Mouse (Mus musculus): ENCODE measurements around the gene Tmem88b. TPM values are rescaled to one million over a fixed set of nuclear protein-coding genes. Genes with fewer than 3 reads are reported as not detected.

The Tmem88b gene
- polyA plus RNA-seq, 2 experiments, result 0.67 to 2.0 TPM

- Histone ChIP-seq H3K4me3 (replicated peaks; ENCODE audit: low read length) (peak overlapping the region; percentile 72), H3K4me2 (replicated peaks; ENCODE audit: low read depth, low read length, severe bottlenecking) (peak overlapping the region; percentile 90), H3K4me1 (ENCODE audit: control insufficient read depth, insufficient read depth, low read length) (peaks cover 7% of the 10 kb centered on the region), H3K27ac (replicated peaks; ENCODE audit: low read depth, low read length) (peak overlapping the region; percentile 86), H3K9ac (ENCODE audit: low read depth, low read length, severe bottlenecking) (peak overlapping the region; percentile 77), H3K27me3 (ENCODE audit: control insufficient read depth, insufficient read depth, low read length) (no peaks in the 10 kb centered on the region), H3K9me3 (ENCODE audit: control insufficient read depth, low read length) (no peaks in the 10 kb centered on the region), H3K36me3 (ENCODE audit: control insufficient read depth, insufficient read depth, low read length) (peaks cover 25% of the 10 kb centered on the region)
- 0% methylated on average over 35 of the region's 79 CpGs for WGBS
- peak; percentile 82 for ATAC-seq (ENCODE audit: low FRiP score, low read depth)
- TF ChIP-seq POLR2A (IDR thresholded peaks at IDR 0.05; ENCODE audit: borderline replicate concordance, extremely low read depth, insufficient read depth, insufficient read length), result no peak
- DNase-seq (ENCODE audit: low spot score), result peak; percentile 36
These were observed 50.5 kb downstream of the Tmem88b start for GRCm38 (mm10) chr4:155734951-155735702.

- Histone ChIP-seq H3K36me3 (ENCODE audit: control insufficient read depth, insufficient read depth, low read length) (peaks cover 18% of the 10 kb centered on the region), H3K4me1 (ENCODE audit: control insufficient read depth, insufficient read depth, low read length) (peaks cover 7% of the 10 kb centered on the region), H3K27me3 (ENCODE audit: control insufficient read depth, insufficient read depth, low read length) (no peaks in the 10 kb centered on the region), H3K9ac (ENCODE audit: low read depth, low read length, severe bottlenecking) (peak within 1 kb of the TSS; percentile 77), H3K4me2 (replicated peaks; ENCODE audit: low read depth, low read length, severe bottlenecking) (peak within 1 kb of the TSS; percentile 90), H3K9me3 (ENCODE audit: control insufficient read depth, low read length) (no peaks in the 10 kb centered on the region), H3K4me3 (replicated peaks; ENCODE audit: low read length) (peak within 1 kb of the TSS; percentile 72), H3K27ac (replicated peaks; ENCODE audit: low read depth, low read length) (peak within 1 kb of the TSS; percentile 86)
- under 1% methylated on average over 27 of the region's 35 CpGs for WGBS
- 0 out of 2 replicates have a peak, but pooled peaks have one; percentile 37 for TF ChIP-seq POLR2A (IDR thresholded peaks at IDR 0.05; ENCODE audit: borderline replicate concordance, extremely low read depth, insufficient read depth, insufficient read length)
- peak; percentile 89 for DNase-seq (ENCODE audit: low spot score)
- peak; percentile 92 for ATAC-seq (ENCODE audit: low FRiP score, low read depth)
These were observed 51.2 kb downstream of the Tmem88b start, which contains the start of gene Tmem240 for GRCm38 (mm10) chr4:155734350-155734941. Tmem240 (plus strand) TSS chr4:155734800.

- no peak overlapping the region for H3K9ac ChIP-seq (ENCODE audit: low read depth, low read length, severe bottlenecking)
- 90% methylated on average over 10 of the region's 10 CpGs for WGBS
- H3K4me1 ChIP-seq (ENCODE audit: control insufficient read depth, insufficient read depth, low read length), result peaks cover 7% of the 10 kb centered on the region
- no peak for DNase-seq (ENCODE audit: low spot score)
- H3K27ac ChIP-seq (replicated peaks; ENCODE audit: low read depth, low read length), result no peak overlapping the region
- H3K4me2 ChIP-seq (replicated peaks; ENCODE audit: low read depth, low read length, severe bottlenecking), result no peak overlapping the region; the same call in 1 of the 2 replicates
- no peaks in the 10 kb centered on the region for H3K27me3 ChIP-seq (ENCODE audit: control insufficient read depth, insufficient read depth, low read length)
- no peaks in the 10 kb centered on the region for H3K9me3 ChIP-seq (ENCODE audit: control insufficient read depth, low read length)
- no peak overlapping the region for H3K4me3 ChIP-seq (replicated peaks; ENCODE audit: low read length)
- H3K36me3 ChIP-seq (ENCODE audit: control insufficient read depth, insufficient read depth, low read length), result peaks cover 14% of the 10 kb centered on the region
- no peak for TF ChIP-seq POLR2A (IDR thresholded peaks at IDR 0.05; ENCODE audit: borderline replicate concordance, extremely low read depth, insufficient read depth, insufficient read length)
- no peak for ATAC-seq (ENCODE audit: low FRiP score, low read depth)
These were observed 52.4 kb downstream of the Tmem88b start for GRCm38 (mm10) chr4:155733267-155733666.

Small RNA genes within 50 kb of the gene (microRNA-seq; reads per million reads assigned to microRNA genes)
- gene Gm27743, result not detected

Other genes starting within 250 kb of the Tmem88b start
- 78.8 and 91.2 TPM in 2 replicates for gene Nadk, start 223.5 kb downstream of the Tmem88b start, polyA plus RNA-seq (2012; rRNA removed)
- 87.9 and 97.1 TPM in 2 replicates for gene Nadk, start 223.5 kb downstream of the Tmem88b start, polyA plus RNA-seq (2014; fragmentation: Nextera tagmentation; extraction: Ambion mirVana)
- gene Slc35e2, start 184.5 kb downstream of the Tmem88b start, polyA plus RNA-seq (2012; rRNA removed), result 10.9 and 13.8 TPM in 2 replicates
- gene Slc35e2, start 184.5 kb downstream of the Tmem88b start, polyA plus RNA-seq (2014; fragmentation: Nextera tagmentation; extraction: Ambion mirVana), result 8.5 and 10.8 TPM in 2 replicates
- 45.3 and 65.6 TPM in 2 replicates for gene Cdk11b, start 161.0 kb downstream of the Tmem88b start, polyA plus RNA-seq (2012; rRNA removed)
- 53.9 and 60.1 TPM in 2 replicates for gene Cdk11b, start 161.0 kb downstream of the Tmem88b start, polyA plus RNA-seq (2014; fragmentation: Nextera tagmentation; extraction: Ambion mirVana)
- gene Gm10563, start 140.5 kb downstream of the Tmem88b start, polyA plus RNA-seq (2012; rRNA removed), result not detected in 2 replicates
- gene Gm10563, start 140.5 kb downstream of the Tmem88b start, polyA plus RNA-seq (2014; fragmentation: Nextera tagmentation; extraction: Ambion mirVana), result not detected in 2 replicates
- gene Mmp23, start 132.5 kb downstream of the Tmem88b start, polyA plus RNA-seq (2012; rRNA removed), result 34.7 and 42.7 TPM in 2 replicates
- gene Mmp23, start 132.5 kb downstream of the Tmem88b start, polyA plus RNA-seq (2014; fragmentation: Nextera tagmentation; extraction: Ambion mirVana), result 17.3 and 19.8 TPM in 2 replicates
- 77.4 and 97.5 TPM in 2 replicates for gene Mib2, start 116.7 kb downstream of the Tmem88b start, polyA plus RNA-seq (2012; rRNA removed)
- gene Mib2, start 116.7 kb downstream of the Tmem88b start, polyA plus RNA-seq (2014; fragmentation: Nextera tagmentation; extraction: Ambion mirVana), result 29.5 and 32.1 TPM in 2 replicates
- gene Fndc10, start 91.5 kb downstream of the Tmem88b start, polyA plus RNA-seq (2012; rRNA removed), result 31.0 and 46.5 TPM in 2 replicates
- gene Fndc10, start 91.5 kb downstream of the Tmem88b start, polyA plus RNA-seq (2014; fragmentation: Nextera tagmentation; extraction: Ambion mirVana), result 8.1 and 9.4 TPM in 2 replicates
- gene Ssu72, start 81.1 kb downstream of the Tmem88b start, polyA plus RNA-seq (2012; rRNA removed), result 105 and 115 TPM in 2 replicates
- gene Ssu72, start 81.1 kb downstream of the Tmem88b start, polyA plus RNA-seq (2014; fragmentation: Nextera tagmentation; extraction: Ambion mirVana), result 131 and 135 TPM in 2 replicates
- 3.7 and 4.0 TPM in 2 replicates for gene Tmem240, start 51.1 kb downstream of the Tmem88b start, polyA plus RNA-seq (2012; rRNA removed)
- 0.88 and 1.1 TPM in 2 replicates for gene Tmem240, start 51.1 kb downstream of the Tmem88b start, polyA plus RNA-seq (2014; fragmentation: Nextera tagmentation; extraction: Ambion mirVana)
- 117 and 135 TPM in 2 replicates for gene Atad3a, start 24.8 kb downstream of the Tmem88b start, polyA plus RNA-seq (2012; rRNA removed)
- 84.8 and 85.2 TPM in 2 replicates for gene Atad3a, start 24.8 kb downstream of the Tmem88b start, polyA plus RNA-seq (2014; fragmentation: Nextera tagmentation; extraction: Ambion mirVana)
- gene Vwa1, start 11.2 kb downstream of the Tmem88b start, polyA plus RNA-seq (2012; rRNA removed), result 12.4 and 14.9 TPM in 2 replicates
- gene Vwa1, start 11.2 kb downstream of the Tmem88b start, polyA plus RNA-seq (2014; fragmentation: Nextera tagmentation; extraction: Ambion mirVana), result 11.9 and 13.9 TPM in 2 replicates
- 0.23 TPM in 1 of 2 replicates, not detected in the other for gene Ankrd65, start 4.6 kb upstream of the Tmem88b start, polyA plus RNA-seq (2012; rRNA removed)
- not detected in 2 replicates for gene Ankrd65, start 4.6 kb upstream of the Tmem88b start, polyA plus RNA-seq (2014; fragmentation: Nextera tagmentation; extraction: Ambion mirVana)
- gene Mrpl20, start 17.0 kb upstream of the Tmem88b start, polyA plus RNA-seq (2012; rRNA removed), result 72.2 and 97.5 TPM in 2 replicates
- 199 and 215 TPM in 2 replicates for gene Mrpl20, start 17.0 kb upstream of the Tmem88b start, polyA plus RNA-seq (2014; fragmentation: Nextera tagmentation; extraction: Ambion mirVana)
- 273 and 304 TPM in 2 replicates for gene Ccnl2, start 26.6 kb upstream of the Tmem88b start, polyA plus RNA-seq (2012; rRNA removed)
- gene Ccnl2, start 26.6 kb upstream of the Tmem88b start, polyA plus RNA-seq (2014; fragmentation: Nextera tagmentation; extraction: Ambion mirVana), result 190 and 199 TPM in 2 replicates
- 112 and 114 TPM in 2 replicates for gene Aurkaip1, start 45.4 kb upstream of the Tmem88b start, polyA plus RNA-seq (2012; rRNA removed)
- gene Aurkaip1, start 45.4 kb upstream of the Tmem88b start, polyA plus RNA-seq (2014; fragmentation: Nextera tagmentation; extraction: Ambion mirVana), result 126 and 129 TPM in 2 replicates
- gene Mxra8, start 53.8 kb upstream of the Tmem88b start, polyA plus RNA-seq (2012; rRNA removed), result 218 and 302 TPM in 2 replicates
- 109 and 120 TPM in 2 replicates for gene Mxra8, start 53.8 kb upstream of the Tmem88b start, polyA plus RNA-seq (2014; fragmentation: Nextera tagmentation; extraction: Ambion mirVana)
- 92.9 and 131 TPM in 2 replicates for gene Dvl1, start 61.5 kb upstream of the Tmem88b start, polyA plus RNA-seq (2012; rRNA removed)
- 17.4 and 18.8 TPM in 2 replicates for gene Dvl1, start 61.5 kb upstream of the Tmem88b start, polyA plus RNA-seq (2014; fragmentation: Nextera tagmentation; extraction: Ambion mirVana)
- 0.31 and 0.51 TPM in 2 replicates for gene Tas1r3, start 77.5 kb upstream of the Tmem88b start, polyA plus RNA-seq (2012; rRNA removed)
- 0.32 and 0.37 TPM in 2 replicates for gene Tas1r3, start 77.5 kb upstream of the Tmem88b start, polyA plus RNA-seq (2014; fragmentation: Nextera tagmentation; extraction: Ambion mirVana)
- 15.0 and 20.5 TPM in 2 replicates for gene Cptp, start 83.6 kb upstream of the Tmem88b start, polyA plus RNA-seq (2012; rRNA removed)
- 16.3 and 19.2 TPM in 2 replicates for gene Cptp, start 83.6 kb upstream of the Tmem88b start, polyA plus RNA-seq (2014; fragmentation: Nextera tagmentation; extraction: Ambion mirVana)
- 57.4 and 60.7 TPM in 2 replicates for gene Ints11, start 83.7 kb upstream of the Tmem88b start, polyA plus RNA-seq (2012; rRNA removed)
- gene Ints11, start 83.7 kb upstream of the Tmem88b start, polyA plus RNA-seq (2014; fragmentation: Nextera tagmentation; extraction: Ambion mirVana), result 63.7 and 75.4 TPM in 2 replicates
- gene Pusl1, start 105.9 kb upstream of the Tmem88b start, polyA plus RNA-seq (2012; rRNA removed), result 95.7 and 125 TPM in 2 replicates
- gene Pusl1, start 105.9 kb upstream of the Tmem88b start, polyA plus RNA-seq (2014; fragmentation: Nextera tagmentation; extraction: Ambion mirVana), result 54.9 and 57.2 TPM in 2 replicates
- gene Acap3, start 105.9 kb upstream of the Tmem88b start, polyA plus RNA-seq (2012; rRNA removed), result 33.8 and 41.6 TPM in 2 replicates
- 19.8 and 22.6 TPM in 2 replicates for gene Acap3, start 105.9 kb upstream of the Tmem88b start, polyA plus RNA-seq (2014; fragmentation: Nextera tagmentation; extraction: Ambion mirVana)
- gene Ube2j2, start 158.0 kb upstream of the Tmem88b start, polyA plus RNA-seq (2012; rRNA removed), result 106 and 117 TPM in 2 replicates
- 122 and 126 TPM in 2 replicates for gene Ube2j2, start 158.0 kb upstream of the Tmem88b start, polyA plus RNA-seq (2014; fragmentation: Nextera tagmentation; extraction: Ambion mirVana)
- 37.0 and 44.3 TPM in 2 replicates for gene C1qtnf12, start 176.4 kb upstream of the Tmem88b start, polyA plus RNA-seq (2012; rRNA removed)
- gene C1qtnf12, start 176.4 kb upstream of the Tmem88b start, polyA plus RNA-seq (2014; fragmentation: Nextera tagmentation; extraction: Ambion mirVana), result 52.3 and 56.6 TPM in 2 replicates
- 11.3 and 15.2 TPM in 2 replicates for gene B3galt6, start 206.8 kb upstream of the Tmem88b start, polyA plus RNA-seq (2012; rRNA removed)
- 17.0 and 18.8 TPM in 2 replicates for gene B3galt6, start 206.8 kb upstream of the Tmem88b start, polyA plus RNA-seq (2014; fragmentation: Nextera tagmentation; extraction: Ambion mirVana)
- gene Sdf4, start 207.0 kb upstream of the Tmem88b start, polyA plus RNA-seq (2012; rRNA removed), result 52.4 and 74.5 TPM in 2 replicates
- 171 TPM in 2 replicates for gene Sdf4, start 207.0 kb upstream of the Tmem88b start, polyA plus RNA-seq (2014; fragmentation: Nextera tagmentation; extraction: Ambion mirVana)
- gene Tnfrsf4, start 228.0 kb upstream of the Tmem88b start, polyA plus RNA-seq (2012; rRNA removed), result 4.8 and 5.8 TPM in 2 replicates
- gene Tnfrsf4, start 228.0 kb upstream of the Tmem88b start, polyA plus RNA-seq (2014; fragmentation: Nextera tagmentation; extraction: Ambion mirVana), result 0.58 and 0.65 TPM in 2 replicates
- gene Tnfrsf18, start 240.3 kb upstream of the Tmem88b start, polyA plus RNA-seq (2012; rRNA removed), result 1.9 TPM in 2 replicates
- 3.7 and 4.7 TPM in 2 replicates for gene Tnfrsf18, start 240.3 kb upstream of the Tmem88b start, polyA plus RNA-seq (2014; fragmentation: Nextera tagmentation; extraction: Ambion mirVana)